Mouse (Mus musculus) c-Kit-negative CD71-positive TER-119-positive erythroid progenitor cells, embryonic 14.5 days (primary cell): ENCODE data around the gene Klri1.
"Not testable (repeated sequence)": the region's sequence is repeated elsewhere in the genome, so short reads cannot be mapped to it uniquely, and the experiment has no call there.

Experiments
- DNase-seq: peaks from one replicate; pipeline ENCODE4 v3.0.0-alpha.2; 2013; ENCODE audit warnings: low read depth, low spot score

The Klri1 gene

DNA sequence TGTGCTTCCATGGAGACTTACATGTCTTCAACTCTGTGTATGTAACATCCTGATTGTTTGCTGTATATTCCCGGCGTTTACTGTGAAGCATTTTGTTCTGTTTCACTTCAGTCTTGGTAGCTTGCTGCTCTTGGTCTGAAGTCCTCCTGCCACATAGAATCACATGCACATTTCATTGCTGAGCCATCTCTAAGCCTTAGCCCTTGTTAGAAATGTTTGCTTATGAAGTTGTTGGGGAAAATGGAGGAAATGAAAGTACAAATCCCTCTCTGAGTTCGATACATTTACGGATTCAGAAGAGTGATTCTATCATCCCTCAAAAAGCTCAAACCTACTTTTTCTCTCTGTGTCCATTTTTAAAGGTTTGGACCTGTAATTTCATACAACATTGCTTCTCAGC, at the start of gene Klri1:
Klri1 (minus strand) TSS at position 101 of the 400 bp plus-strand sequence.
- DNase-seq: no peak

DNA sequence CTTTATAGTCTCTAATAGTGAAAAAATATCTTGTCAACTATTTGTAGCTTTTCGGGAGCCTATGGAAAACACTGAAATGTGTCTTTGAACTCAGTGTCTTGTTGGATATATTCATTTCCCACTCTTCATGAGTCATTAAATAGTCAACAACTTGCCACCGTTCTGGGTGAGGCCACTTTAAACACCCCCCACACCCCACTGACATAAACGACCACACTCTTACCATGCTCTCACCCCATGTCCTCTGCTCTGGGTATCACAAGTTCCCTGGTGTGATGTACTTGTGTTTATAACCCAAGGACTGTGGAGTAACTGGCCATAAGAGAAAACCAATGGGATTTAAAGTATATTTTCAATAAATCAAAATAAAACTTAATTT, 30.7 kb upstream of the Klri1 start:
- no peak for DNase-seq

DNA sequence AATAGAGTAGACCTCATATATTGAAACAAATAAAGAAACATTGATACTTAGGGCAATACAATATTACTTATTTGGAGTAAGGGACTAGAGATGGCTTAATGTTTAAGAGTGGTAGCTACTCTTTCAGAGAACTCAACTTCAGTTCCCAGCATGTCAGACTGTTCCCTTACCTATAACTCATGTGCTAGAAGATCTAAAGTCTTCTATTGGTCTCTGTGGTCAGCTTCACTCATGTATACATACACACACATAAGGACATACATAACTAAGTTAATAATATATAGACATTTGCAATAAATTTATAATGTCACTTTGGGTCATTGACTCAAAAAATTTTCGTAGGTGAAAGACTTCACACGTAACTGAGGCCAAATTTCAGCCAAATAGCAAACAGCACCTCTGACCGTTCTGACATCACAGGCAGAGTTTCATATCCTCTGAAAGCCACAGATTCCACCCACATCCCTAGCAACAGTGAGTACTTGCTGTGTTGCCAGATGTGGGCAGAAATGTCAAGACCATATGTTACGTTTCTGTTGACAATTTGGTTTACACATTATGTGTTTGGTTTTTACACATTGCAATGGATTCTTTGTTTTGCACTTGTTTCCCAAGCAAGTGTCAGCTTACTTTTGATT, 30.2 kb upstream of the Klri1 start:
- DNase-seq: no peak

DNA sequence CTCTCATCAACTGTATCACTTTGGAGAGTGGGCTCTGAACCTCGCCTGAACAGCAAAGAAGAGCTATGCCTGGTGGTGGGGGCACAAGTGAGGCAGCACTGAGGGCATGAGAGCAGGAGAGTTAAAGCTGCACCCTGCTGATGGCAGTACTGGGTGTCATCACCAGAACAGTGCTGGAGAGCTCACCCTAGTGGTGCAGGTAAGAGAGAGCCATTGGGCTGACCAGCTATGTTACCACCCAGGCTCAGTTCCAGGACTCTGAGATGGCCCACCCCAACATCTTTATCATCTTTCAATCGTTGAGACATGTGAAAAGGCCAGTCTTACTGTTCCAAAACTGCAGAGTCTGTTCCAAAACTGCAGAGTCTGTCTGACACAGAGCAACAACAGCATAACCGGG, 29.2 kb upstream of the Klri1 start:
- DNase-seq: no peak

DNA sequence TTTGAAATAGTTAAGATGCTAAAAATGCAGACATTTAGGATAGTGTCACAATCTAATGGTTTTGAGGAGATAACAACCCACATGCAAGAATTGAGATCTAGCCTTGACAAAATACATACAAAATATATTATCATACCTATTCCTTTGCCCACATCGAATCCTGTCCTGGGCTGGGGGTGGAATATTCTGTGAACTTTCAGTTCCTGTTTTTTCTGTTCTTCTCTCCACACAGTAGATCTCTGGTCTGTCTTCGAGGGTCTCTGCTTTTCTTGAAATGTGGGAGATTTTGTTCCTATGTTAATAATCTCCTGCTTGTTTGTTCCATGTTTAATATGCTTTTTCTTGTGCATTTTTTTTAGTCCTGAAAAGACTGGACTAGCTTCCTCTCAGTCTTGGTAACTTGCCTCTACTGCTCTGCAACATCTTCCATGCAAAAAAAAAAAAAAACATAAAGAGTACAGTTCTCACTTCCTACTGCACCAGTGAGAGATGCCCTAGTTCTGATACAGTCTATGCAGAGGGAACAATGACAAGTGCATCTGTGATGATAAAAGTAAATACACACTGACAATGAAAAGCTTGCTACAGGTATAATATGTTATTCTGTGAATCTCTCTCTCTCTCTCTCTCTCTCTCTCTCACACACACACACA, 23.3 kb upstream of the Klri1 start, which contains the start of gene Klri2:
Klri2 (minus strand) TSS at position 416 of the 653 bp plus-strand sequence.
- no peak for DNase-seq

DNA sequence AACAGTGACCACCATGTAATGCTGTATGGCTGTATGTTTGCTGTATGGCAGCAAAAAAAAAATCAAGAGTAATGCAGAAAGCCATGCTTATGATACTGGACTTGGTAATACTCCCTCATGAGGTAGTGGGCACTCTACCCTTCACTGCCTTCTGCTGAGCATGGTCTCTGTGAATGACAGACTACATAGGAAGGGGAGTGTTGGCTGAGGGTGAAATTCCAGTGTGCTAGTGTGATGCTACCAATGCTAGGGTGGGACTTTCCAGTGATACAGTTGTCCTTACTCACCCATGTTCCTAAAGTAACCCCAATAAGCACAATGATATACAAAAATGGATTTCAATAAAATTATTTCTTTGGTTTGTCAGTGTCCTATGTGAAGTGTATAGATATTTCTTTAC, 19.5 kb upstream of the Klri1 start:
- DNase-seq: no peak

DNA sequence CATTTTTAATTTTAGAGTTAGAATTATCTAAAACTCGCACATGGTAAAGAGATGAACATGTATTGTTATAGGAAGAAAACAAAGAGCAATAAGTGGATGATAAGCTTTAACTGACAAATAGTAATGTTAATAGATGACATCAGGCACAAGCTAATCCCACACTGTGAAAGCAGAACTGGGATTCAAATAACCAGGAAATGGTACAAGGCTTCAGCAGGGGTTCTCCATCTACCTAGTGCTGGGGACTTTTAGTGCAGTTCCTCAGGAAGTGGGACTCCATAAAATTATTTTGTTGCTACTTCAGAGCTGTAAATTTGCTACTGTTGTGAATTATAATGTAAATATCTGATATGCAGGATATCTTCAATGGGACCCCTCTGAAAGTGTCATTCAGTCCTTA, 10.3 kb upstream of the Klri1 start:
- DNase-seq: no peak

DNA sequence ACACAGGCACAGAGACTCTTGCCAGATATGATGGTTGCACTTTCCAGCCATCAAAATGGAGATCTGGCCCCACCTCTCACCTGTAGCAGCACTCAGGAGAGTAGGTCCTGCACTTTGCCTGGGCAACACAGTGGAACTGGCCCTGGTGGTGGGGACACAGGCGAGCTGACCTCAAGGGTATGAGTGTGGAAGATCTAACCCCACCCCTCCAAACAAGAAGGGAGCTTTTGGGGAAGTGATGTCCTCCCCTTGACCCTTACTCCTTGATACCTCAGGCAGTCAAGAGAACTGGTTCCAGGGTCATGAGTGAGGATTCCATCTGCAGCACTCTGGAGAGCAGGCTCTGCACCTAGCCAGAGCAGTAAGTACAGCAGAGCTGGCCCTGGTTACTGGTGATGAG, 4.5 kb upstream of the Klri1 start:
- no peak for DNase-seq

DNA sequence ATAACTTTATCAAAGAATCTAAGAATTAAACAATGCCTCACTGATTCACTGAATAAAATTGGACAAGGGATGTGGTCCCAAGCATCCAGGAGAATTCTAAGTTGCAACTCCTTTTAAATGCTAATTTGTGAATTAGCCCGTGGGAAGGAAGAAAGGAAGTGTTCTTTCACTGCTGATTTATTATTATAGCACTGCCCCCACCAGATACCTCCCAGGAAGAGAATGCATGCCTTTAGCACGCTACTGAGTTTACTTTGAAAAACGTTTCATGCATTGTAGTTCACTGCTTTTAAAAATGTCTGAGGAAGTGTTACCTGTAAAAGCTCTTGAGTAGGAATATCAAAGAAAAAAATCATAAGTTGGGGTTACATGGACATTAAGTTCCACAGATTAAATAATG, 3.6 kb upstream of the Klri1 start:
- DNase-seq: no peak

DNA sequence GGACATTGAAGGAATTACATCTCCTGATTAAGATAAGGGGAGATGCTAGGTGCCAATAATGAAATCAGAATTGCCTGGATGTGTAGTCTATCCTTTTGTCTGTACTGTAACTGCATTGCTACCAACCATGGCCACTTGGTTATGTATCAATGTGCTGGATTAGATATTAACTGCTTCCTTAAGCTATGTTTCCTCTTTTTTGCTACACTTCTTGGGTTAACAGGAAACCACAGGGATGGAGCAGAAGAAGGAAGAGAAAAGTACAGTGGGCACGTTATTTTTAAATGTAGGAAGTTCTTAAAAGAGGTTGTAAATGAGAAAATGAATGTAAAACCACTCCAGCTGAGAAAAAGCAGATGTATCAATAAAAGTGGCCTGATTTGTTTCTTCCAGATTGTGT, 3.4 kb downstream of the Klri1 start:
- no peak for DNase-seq

DNA sequence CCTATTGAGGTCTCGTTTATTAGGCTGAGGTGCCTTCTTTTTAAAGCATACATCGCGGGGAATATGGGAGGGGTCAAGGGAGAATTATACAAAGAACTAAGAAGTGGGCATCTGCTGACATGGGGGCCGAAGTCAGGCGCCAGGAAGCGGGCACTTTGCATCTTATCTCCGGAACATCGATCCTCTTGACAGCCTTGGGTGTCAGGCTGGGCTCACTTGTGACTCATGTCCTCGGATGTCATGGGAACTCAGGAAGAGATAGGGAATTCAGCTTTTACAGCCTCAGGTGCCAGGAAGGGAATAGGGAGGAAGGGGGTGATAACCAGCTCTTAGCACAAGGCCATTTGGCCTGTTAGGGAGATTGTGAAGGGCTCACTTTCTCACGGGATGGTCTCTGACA, 25.5 kb downstream of the Klri1 start:
- not testable (repeated sequence) for DNase-seq

DNA sequence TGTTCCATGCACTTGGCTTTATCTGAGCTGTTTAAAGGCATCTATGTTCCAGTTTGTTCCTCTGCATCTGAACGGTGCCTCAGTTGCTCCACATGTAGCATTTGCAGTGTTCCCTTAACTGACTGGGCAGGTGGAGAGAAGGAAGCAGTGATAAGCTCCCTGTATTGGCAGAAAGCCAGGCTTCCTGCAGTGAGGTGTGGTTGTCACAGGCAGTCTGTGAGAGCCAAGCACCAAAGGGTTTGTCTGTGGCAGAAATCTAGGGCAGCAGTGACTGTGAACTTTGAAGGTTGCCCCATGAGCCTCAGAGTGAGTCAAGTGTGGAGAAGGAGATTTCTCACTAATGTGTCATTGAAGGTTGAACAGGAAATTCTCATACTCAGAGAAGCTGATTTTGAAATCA, 36.6 kb downstream of the Klri1 start:
- DNase-seq: no peak

DNA sequence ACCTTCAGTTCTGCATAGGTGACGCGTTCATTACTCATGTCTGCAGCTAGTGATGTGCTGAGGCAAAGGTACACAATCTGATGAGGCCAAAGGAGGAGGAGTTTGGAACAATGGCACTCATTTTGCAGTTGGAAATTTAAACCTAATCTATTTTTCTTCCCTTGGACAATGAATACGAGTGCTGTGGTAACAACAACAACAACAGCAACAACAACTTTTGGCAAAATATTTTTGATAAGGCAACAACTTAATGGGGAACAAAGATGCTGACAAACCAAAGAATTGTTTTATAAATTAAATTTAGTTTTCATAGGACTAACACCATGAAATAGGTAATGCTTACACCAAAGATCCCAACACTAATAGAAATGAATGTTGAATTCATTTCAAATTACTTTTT, 38.1 kb downstream of the Klri1 start, which contains the start of gene Klrc1:
Klrc1 (minus strand) TSS at position 101 of the 400 bp plus-strand sequence.
- no peak for DNase-seq

DNA sequence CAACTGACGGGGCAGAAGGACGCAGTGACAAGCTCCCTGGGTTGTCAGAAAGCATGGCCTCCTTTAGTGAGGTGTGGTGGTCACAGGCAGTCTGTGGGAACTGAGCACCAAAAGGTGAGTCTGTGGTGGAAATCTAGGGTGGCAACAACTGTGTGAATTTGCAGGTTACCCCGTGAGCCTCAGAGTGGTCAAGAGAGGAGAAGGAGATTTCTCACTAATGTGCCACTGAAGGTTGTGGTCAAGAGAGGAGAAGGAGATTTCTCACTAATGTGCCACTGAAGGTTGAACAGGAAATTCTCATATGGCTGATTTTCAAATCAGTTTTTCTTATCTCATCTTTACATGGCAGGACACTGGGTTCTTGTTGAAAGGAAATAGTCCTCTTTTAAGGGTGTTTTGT, 55.6 kb downstream of the Klri1 start:
- not testable (repeated sequence) for DNase-seq

DNA sequence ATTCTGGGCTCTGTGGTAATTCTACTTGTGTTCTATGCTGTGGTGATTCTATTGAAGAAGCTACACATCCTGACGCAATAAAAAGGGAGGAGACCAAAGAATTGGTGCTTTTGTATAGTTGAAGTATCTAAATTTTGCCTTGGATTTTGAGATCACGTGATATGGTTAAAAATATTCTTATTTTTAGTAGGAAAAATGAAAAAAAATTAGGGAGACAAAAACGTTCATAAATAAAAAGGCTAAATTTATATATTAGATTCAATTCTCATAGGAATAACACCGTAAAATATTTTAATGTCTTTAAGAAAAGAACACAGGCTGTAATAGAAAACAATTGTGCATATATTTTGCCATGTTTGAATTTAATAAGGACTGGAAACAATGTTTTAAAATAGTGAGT, 56.3 kb downstream of the Klri1 start, which contains the start of gene Klrc2:
Klrc2 (minus strand) TSS at position 101 of the 400 bp plus-strand sequence.
- DNase-seq: not testable (repeated sequence)
